Mouse (Mus musculus): Measurements from ENCODE around the gene Gm8947.
"Not testable (repeated sequence)": the region's sequence is repeated elsewhere in the genome, so short reads cannot be mapped to it uniquely, and the experiment has no call there.

Gm8947 gene

GRCm38 (mm10) chr1:151180167-151180566, 12.0 kb upstream of the Gm8947 start:
- DNase-seq (ENCODE audit: low read depth, low spot score): no peak

GRCm38 (mm10) chr1:151182266-151182665, 9.9 kb upstream of the Gm8947 start, which contains the start of gene Gm47985:
Gene Gm47985 (plus strand): TSS chr1:151182537.
- DNase-seq (ENCODE audit: low read depth, low spot score): not testable (repeated sequence)

GRCm38 (mm10) chr1:151186186-151186585, 6.0 kb upstream of the Gm8947 start:
- not testable (repeated sequence) for DNase-seq (ENCODE audit: low read depth, low spot score)

- DNase-seq (ENCODE audit: low read depth, low spot score): not testable (repeated sequence)
These were observed 5.2 kb upstream of the Gm8947 start for GRCm38 (mm10) chr1:151186879-151187424.

- DNase-seq (ENCODE audit: low read depth, low spot score): no peak
These were observed 3.7 kb upstream of the Gm8947 start for GRCm38 (mm10) chr1:151188469-151188868.

- DNase-seq (ENCODE audit: low read depth, low spot score): not testable (repeated sequence)
These were observed 563 bp downstream of the Gm8947 start for GRCm38 (mm10) chr1:151192739-151193138.

GRCm38 (mm10) chr1:151195986-151196385, 3.8 kb downstream of the Gm8947 start:
- not testable (repeated sequence) for DNase-seq (ENCODE audit: low read depth, low spot score)

GRCm38 (mm10) chr1:151196690-151197089, 4.5 kb downstream of the Gm8947 start:
- DNase-seq (ENCODE audit: low read depth, low spot score): not testable (repeated sequence)

GRCm38 (mm10) chr1:151198120-151198519, 5.9 kb downstream of the Gm8947 start, which contains the start of gene Gm47995:
Gene Gm47995 (plus strand): TSS chr1:151198448.
- not testable (repeated sequence) for DNase-seq (ENCODE audit: low read depth, low spot score)

GRCm38 (mm10) chr1:151200620-151201019, 8.4 kb downstream of the Gm8947 start:
- not testable (repeated sequence) for DNase-seq (ENCODE audit: low read depth, low spot score)

- not testable (repeated sequence) for DNase-seq (ENCODE audit: low read depth, low spot score)
These were observed 10.6 kb downstream of the Gm8947 start for GRCm38 (mm10) chr1:151202771-151203170.

GRCm38 (mm10) chr1:151203818-151204217, 11.6 kb downstream of the Gm8947 start, which contains the start of gene 3110040M04Rik:
Gene 3110040M04Rik (plus strand): TSS chr1:151204121.
- not testable (repeated sequence) for DNase-seq (ENCODE audit: low read depth, low spot score)

- DNase-seq (ENCODE audit: low read depth, low spot score): not testable (repeated sequence)
These were observed 16.3 kb downstream of the Gm8947 start for GRCm38 (mm10) chr1:151208493-151208892.

GRCm38 (mm10) chr1:151208944-151209343, 16.8 kb downstream of the Gm8947 start:
- DNase-seq (ENCODE audit: low read depth, low spot score): not testable (repeated sequence)

- not testable (repeated sequence) for DNase-seq (ENCODE audit: low read depth, low spot score)
These were observed 17.7 kb downstream of the Gm8947 start, which contains the start of gene Gm47996 for GRCm38 (mm10) chr1:151209824-151210355. Gene Gm47996 (plus strand): TSS chr1:151210131.

- DNase-seq (ENCODE audit: low read depth, low spot score): not testable (repeated sequence)
These were observed 19.5 kb downstream of the Gm8947 start for GRCm38 (mm10) chr1:151211666-151212065.

GRCm38 (mm10) chr1:151214862-151215261, 22.7 kb downstream of the Gm8947 start:
- no peak for DNase-seq (ENCODE audit: low read depth, low spot score)

GRCm38 (mm10) chr1:151215985-151216384, 23.8 kb downstream of the Gm8947 start:
- DNase-seq (ENCODE audit: low read depth, low spot score): no peak

- no peak for DNase-seq (ENCODE audit: low read depth, low spot score)
These were observed 24.2 kb downstream of the Gm8947 start for GRCm38 (mm10) chr1:151216417-151216816.

- DNase-seq (ENCODE audit: low read depth, low spot score): no peak
These were observed 26.9 kb downstream of the Gm8947 start for GRCm38 (mm10) chr1:151219045-151219444.

- no peak for DNase-seq (ENCODE audit: low read depth, low spot score)
These were observed 27.9 kb downstream of the Gm8947 start for GRCm38 (mm10) chr1:151220098-151220497.

GRCm38 (mm10) chr1:151222561-151223267, 30.5 kb downstream of the Gm8947 start:
- DNase-seq (ENCODE audit: low read depth, low spot score): no peak
